Mouse (Mus musculus) embryonic facial prominence, embryonic 10.5 days (tissue): ENCODE measurements around the gene Cda. TPM values are rescaled to one million over a fixed set of nuclear protein-coding genes. Genes with fewer than 3 reads are reported as not detected.
A peak's percentile ranks its signal among the peaks of the same experiment; 100 is the strongest.

ENCODE experiments used
- DNase-seq: peaks from one replicate; pipeline ENCODE4 v3.0.0-alpha.2; 2017; ENCODE audit warnings: low spot score
- H3K27ac ChIP-seq: fragments of 300-500 bp; sonication (generic); replicated peaks from 2 replicates; pipeline ENCODE4 v1.5.1; 2016; ENCODE audit warnings: mild to moderate bottlenecking
- H3K27me3 ChIP-seq: fragments of 300-500 bp; sonication (generic); replicated peaks from 2 replicates; pipeline ENCODE4 v1.6.1; 2016; ENCODE audit warnings: low read depth, mild to moderate bottlenecking; ENCODE audit not compliant: poor library complexity, severe bottlenecking
- H3K36me3 ChIP-seq: fragments of 300-500 bp; sonication (generic); replicated peaks from 2 replicates; pipeline ENCODE4 v1.6.1; 2016; ENCODE audit warnings: mild to moderate bottlenecking, moderate library complexity
- H3K4me1 ChIP-seq: fragments of 300-500 bp; sonication (generic); 2 replicates; pipeline ENCODE4 v1.6.1; 2016
- H3K4me3 ChIP-seq: fragments of 300-500 bp; sonication (generic); 2 replicates; pipeline ENCODE4 v1.5.1; 2016; ENCODE audit warnings: mild to moderate bottlenecking, moderate library complexity
- H3K9me3 ChIP-seq: fragments of 300-500 bp; sonication (generic); 2 replicates; pipeline ENCODE4 v1.6.1; 2016; ENCODE audit warnings: mild to moderate bottlenecking
- WGBS: fragments of 180-500 bp; shearing (Covaris S2); methylation state at CpG from one replicate; pipeline ENCODE4 v1.1.7; 2016; 5-methylcytosine and 5-hydroxymethylcytosine counted together
- polyA plus RNA-seq: library from polyadenylated mRNA; unstranded; fragments of >200 nt; fragmentation: Nextera tagmentation; extraction: Ambion mirVana; gene quantifications from 2 replicates; pipeline ENCODE4 v1.2.1, GENCODE M21; 2016

The Cda gene
- 3.3 and 4.8 TPM in 2 replicates for polyA plus RNA-seq

- Histone ChIP-seq H3K4me1 (peaks cover 17% of the 10 kb centered on the region), H3K36me3 (no peaks in the 10 kb centered on the region), H3K27me3 (peaks cover 40% of the 10 kb centered on the region), H3K27ac (peak within 1 kb of the TSS; percentile 73), H3K4me3 (peak within 1 kb of the TSS; percentile 59), H3K9me3 (no peaks in the 10 kb centered on the region)
- 11% methylated on average over 34 of the region's 34 CpGs for WGBS
- DNase-seq: peak; percentile 83
Measured at GRCm38 (mm10) chr4:138367641-138368497, at the start of gene Cda. Cda (minus strand) TSS chr4:138367992.

- H3K9me3 ChIP-seq: no peaks in the 10 kb centered on the region
- 53% methylated on average over 5 of the region's 5 CpGs for WGBS
- no peak overlapping the region for H3K27ac ChIP-seq
- no peaks in the 10 kb centered on the region for H3K36me3 ChIP-seq
- peaks cover 54% of the 10 kb centered on the region for H3K27me3 ChIP-seq
- H3K4me3 ChIP-seq: no peak overlapping the region
- DNase-seq: no peak
- peaks cover 20% of the 10 kb centered on the region for H3K4me1 ChIP-seq
Measured at GRCm38 (mm10) chr4:138416414-138416813, 48.6 kb upstream of the Cda start.

DNA sequence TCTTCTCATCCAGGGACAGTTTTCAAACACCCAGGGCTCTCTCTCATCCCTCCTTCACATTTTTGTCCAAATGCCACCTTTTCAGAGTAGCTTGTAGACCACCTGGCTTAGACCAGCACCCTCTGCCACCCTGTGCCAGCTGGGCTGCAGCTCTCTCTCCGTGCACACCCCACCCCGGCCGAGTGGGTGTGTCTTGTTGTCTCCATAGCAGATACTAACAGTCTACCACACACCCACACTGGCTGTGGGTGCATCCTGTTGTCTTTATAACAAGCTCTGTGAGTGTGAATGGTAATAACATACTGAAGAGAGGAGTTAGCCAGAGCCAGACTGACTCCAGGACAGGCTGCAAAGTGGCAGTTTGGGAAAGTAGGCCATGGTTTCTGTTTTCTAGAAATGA lies 48.2 kb upstream of the Cda start:
- no peaks in the 10 kb centered on the region for H3K36me3 ChIP-seq
- H3K9me3 ChIP-seq: no peaks in the 10 kb centered on the region
- H3K27ac ChIP-seq: no peak overlapping the region
- peaks cover 59% of the 10 kb centered on the region for H3K27me3 ChIP-seq
- DNase-seq: no peak
- WGBS: 83% methylated on average over 3 of the region's 3 CpGs
- no peak overlapping the region for H3K4me3 ChIP-seq
- H3K4me1 ChIP-seq: peaks cover 24% of the 10 kb centered on the region

DNA sequence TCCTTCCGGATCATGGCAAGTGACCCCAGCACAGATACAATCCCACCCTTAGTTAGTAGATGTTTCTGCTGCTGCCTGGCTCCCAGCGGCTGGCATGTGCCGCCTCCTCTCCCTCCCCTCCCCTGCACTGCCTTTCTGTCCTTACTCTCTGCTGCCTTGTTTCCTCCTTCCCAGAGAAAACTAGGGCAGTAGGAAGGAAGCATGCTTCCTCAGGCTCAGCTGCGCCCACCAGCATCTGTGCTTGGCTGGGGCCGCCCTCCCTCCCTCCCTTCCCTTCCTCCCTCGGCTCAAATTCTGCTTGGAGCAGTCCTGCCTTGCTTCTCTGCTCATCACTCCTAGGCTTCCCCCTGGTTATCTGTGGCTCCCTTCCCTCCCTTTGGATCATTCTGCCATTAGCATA lies 46.9 kb upstream of the Cda start:
- H3K27me3 ChIP-seq: peaks cover 59% of the 10 kb centered on the region
- WGBS: 20% methylated on average over 6 of the region's 6 CpGs
- peak; percentile 25 for DNase-seq
- peaks cover 26% of the 10 kb centered on the region for H3K4me1 ChIP-seq
- no peaks in the 10 kb centered on the region for H3K9me3 ChIP-seq
- no peak overlapping the region for H3K4me3 ChIP-seq
- no peaks in the 10 kb centered on the region for H3K36me3 ChIP-seq
- no peak overlapping the region for H3K27ac ChIP-seq

DNA sequence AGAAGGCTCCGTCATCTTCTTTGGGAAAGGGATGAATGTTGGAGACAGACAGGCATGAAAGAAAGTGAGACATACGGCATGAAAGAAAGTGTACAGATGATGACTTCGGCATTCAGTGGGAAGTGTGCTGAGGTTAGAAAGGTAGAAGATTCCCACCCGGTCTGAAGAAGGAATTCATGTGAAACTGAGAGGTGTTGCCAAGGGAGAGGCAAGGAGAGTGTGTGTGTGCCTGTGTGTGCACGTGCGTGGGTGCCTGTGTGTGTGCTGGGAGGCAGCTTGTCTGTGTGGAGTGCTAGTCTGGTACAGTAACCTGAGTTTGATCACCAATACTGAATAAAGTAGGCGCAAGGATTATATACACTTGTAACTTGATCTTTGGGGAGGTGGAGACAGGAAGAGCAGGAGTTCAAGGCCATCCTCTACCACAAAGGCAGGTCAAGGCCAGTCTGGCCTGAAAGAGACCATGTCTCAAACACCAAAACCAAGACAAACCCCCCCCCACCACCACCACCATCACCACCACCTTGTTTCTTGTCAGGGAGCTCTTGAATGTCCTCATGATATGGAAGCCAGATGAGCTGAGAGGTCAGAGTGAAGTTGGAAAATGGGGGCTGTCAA lies 43.8 kb upstream of the Cda start:
- Histone ChIP-seq H3K4me1 (peaks cover 26% of the 10 kb centered on the region), H3K4me3 (no peak overlapping the region), H3K36me3 (no peaks in the 10 kb centered on the region), H3K27me3 (peaks cover 55% of the 10 kb centered on the region), H3K27ac (no peak overlapping the region), H3K9me3 (no peaks in the 10 kb centered on the region)
- WGBS: 54% methylated on average over 7 of the region's 7 CpGs
- DNase-seq: no peak

DNA sequence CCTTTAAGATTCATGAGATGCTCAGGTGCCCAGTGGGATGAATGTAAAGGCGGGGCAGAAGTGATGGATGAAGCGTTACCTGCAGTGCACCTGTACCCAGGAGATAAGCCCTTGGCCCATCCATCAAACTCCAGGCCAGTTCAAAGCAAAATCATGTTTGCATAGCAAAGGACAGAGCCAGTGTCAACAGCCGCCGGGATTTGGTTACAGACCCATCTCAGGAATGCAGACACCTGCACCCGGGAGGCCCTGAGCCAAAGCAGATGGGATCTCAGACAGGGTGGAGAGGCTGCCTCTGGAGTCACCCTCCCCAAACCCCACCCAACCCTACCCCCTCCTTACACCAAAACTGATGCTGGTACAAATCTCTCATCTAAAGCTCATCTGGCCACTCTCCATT lies 43.2 kb upstream of the Cda start:
- Histone ChIP-seq H3K4me1 (peaks cover 26% of the 10 kb centered on the region), H3K4me3 (no peak overlapping the region), H3K27me3 (peaks cover 53% of the 10 kb centered on the region), H3K9me3 (no peaks in the 10 kb centered on the region), H3K36me3 (no peaks in the 10 kb centered on the region), H3K27ac (no peak overlapping the region)
- 11% methylated on average over 5 of the region's 5 CpGs for WGBS
- DNase-seq: peak; percentile 40

DNA sequence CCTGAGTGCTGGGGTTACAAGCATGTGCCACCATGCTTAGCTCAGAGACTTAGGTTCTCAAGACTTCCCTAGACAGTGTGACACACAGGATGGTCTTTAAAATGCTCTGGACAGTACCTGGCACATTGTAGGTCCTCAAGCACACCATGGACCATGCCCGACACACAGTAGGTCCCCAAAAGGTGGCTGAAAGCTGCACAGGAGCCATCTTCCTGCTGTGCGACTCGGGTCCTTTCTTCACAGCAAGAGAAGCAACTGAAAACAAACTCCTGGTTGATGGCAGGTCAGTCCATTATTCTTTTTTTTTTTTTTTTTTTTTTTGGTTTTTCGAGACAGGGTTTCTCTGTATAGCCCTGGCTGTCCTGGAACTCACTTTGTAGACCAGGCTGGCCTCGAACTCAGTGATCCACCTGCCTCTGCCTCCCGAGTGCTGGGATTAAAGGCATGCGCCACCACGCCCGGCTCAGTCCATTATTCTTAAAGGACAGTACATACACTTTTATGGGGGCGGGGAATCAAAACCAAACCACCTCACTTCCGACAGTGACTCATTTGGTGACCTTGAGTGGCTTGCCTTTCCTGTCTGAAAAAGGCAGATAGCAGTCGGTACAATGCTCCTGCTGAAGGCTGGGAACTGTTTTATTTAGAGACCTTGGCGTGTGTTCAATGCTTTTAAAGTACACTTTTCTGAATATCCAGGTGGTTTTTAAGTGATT lies 39.8 kb upstream of the Cda start:
- peaks cover 35% of the 10 kb centered on the region for H3K27me3 ChIP-seq
- H3K9me3 ChIP-seq: no peaks in the 10 kb centered on the region
- DNase-seq: no peak
- no peak overlapping the region for H3K4me3 ChIP-seq
- no peaks in the 10 kb centered on the region for H3K36me3 ChIP-seq
- H3K4me1 ChIP-seq: peaks cover 9% of the 10 kb centered on the region; the same call in 1 of the 2 replicates
- H3K27ac ChIP-seq: no peak overlapping the region
- WGBS: 83% methylated on average over 12 of the region's 13 CpGs

DNA sequence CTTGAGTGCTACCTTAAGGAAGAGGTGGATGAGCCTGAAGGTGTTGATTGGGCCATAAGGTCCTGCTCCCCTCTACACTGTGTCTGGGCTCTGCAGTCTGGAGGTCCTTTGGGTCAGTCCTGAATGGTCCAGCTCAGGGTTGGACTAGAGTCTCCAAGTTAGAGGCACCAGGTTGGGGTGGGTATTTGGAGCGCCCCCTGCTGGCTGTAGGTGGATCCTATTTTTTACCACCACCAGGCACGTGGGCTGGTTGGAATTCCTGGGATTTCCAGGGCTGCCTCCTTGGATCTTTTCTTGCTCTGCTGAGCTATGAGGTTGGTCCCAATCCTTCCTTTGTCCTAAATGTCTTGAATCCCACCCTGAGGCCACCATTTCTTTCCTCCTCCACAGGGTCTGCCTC lies 37.0 kb upstream of the Cda start:
- DNase-seq: peak; percentile 47
- no peak overlapping the region for H3K27ac ChIP-seq
- peaks cover 13% of the 10 kb centered on the region; the same call in 1 of the 2 replicates for H3K27me3 ChIP-seq
- H3K36me3 ChIP-seq: no peaks in the 10 kb centered on the region
- no peak overlapping the region for H3K4me3 ChIP-seq
- H3K9me3 ChIP-seq: no peaks in the 10 kb centered on the region
- H3K4me1 ChIP-seq: no peaks in the 10 kb centered on the region
- 4% methylated on average over 2 of the region's 2 CpGs for WGBS

GRCm38 (mm10) chr4:138396711-138397110 lies 28.9 kb upstream of the Cda start:
- 6% methylated on average over 8 of the region's 8 CpGs for WGBS
- Histone ChIP-seq H3K27me3 (peaks cover 87% of the 10 kb centered on the region), H3K4me1 (peaks cover 23% of the 10 kb centered on the region), H3K9me3 (no peaks in the 10 kb centered on the region), H3K27ac (no peak overlapping the region), H3K36me3 (no peaks in the 10 kb centered on the region), H3K4me3 (peak overlapping the region; percentile 53)
- DNase-seq: no peak

- peak within 1 kb of the TSS; percentile 53 for H3K4me3 ChIP-seq
- H3K36me3 ChIP-seq: no peaks in the 10 kb centered on the region
- no peak within 1 kb of the TSS for H3K27ac ChIP-seq
- H3K9me3 ChIP-seq: no peaks in the 10 kb centered on the region
- 1% methylated on average over 46 of the region's 46 CpGs for WGBS
- peaks cover 23% of the 10 kb centered on the region for H3K4me1 ChIP-seq
- H3K27me3 ChIP-seq: peaks cover 93% of the 10 kb centered on the region
- DNase-seq: peak; percentile 71
Measured at GRCm38 (mm10) chr4:138395971-138396645, 28.3 kb upstream of the Cda start, which contains the start of gene Fam43b. Fam43b (minus strand) TSS chr4:138396528.

DNA sequence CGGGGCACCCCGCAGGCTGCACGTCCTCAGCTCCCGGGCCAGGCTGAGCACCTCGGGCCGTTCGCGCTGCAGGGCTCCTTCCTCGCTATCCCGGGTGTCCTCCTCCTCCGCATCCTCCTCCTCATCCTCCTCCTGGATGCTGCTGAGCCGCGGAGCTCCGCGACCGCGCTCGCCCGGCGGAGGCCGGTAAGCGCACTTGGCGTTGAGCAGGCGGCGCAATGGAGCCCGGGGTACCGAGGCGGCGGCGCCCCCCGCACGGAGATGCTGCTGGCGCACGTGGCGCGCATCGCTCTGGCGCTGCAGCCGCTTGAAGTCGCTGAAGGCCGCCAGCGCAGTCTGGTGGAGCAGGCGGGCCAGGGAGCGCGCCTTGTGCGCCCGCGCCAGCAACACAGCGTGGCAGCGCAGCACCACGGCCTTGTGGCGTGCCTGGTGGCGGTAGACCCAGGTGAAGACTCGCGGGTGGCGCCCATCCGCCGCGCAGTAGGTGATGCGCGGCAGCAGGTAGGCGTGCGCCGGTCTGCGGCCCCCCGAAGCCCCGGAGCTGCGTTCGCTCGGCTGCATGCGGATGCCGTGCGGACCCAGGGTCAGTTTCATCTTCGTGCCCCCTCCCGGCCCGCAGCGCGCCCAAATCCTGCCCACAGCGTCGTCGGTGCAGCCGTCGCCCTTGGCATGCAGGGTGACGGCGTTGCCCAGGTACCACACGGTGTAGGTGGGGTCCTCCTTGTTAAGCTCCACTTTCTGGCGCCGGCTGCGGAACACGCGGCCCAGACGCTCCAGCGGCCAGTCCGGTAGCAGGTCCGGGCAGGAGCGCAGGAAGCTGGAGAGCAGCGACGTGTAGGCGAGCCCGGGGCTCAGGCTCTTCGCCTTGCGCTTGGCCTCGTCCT lies 27.5 kb upstream of the Cda start:
- H3K27me3 ChIP-seq: peaks cover 98% of the 10 kb centered on the region
- no peaks in the 10 kb centered on the region for H3K9me3 ChIP-seq
- H3K4me3 ChIP-seq: peak overlapping the region; percentile 53
- no peak overlapping the region for H3K27ac ChIP-seq
- peak; percentile 54 for DNase-seq
- WGBS: under 1% methylated on average over 103 of the region's 103 CpGs
- peaks cover 23% of the 10 kb centered on the region for H3K4me1 ChIP-seq
- H3K36me3 ChIP-seq: no peaks in the 10 kb centered on the region
